Mouse (Mus musculus): ENCODE data around the gene Timm22. TPM values are rescaled to one million over a fixed set of nuclear protein-coding genes. Genes with fewer than 3 reads are reported as not detected.

Gene Timm22
- polyA plus RNA-seq, 1 experiment from 2014 or later = 96.2 TPM

- H3K9ac ChIP-seq (ENCODE audit: low read length) = peak overlapping the region; percentile 42; the same call in 1 of the 2 replicates
- H3K9me3 ChIP-seq (ENCODE audit: control insufficient read depth, low read length) = no peaks in the 10 kb centered on the region
- 69% methylated on average over 6 of the region's 6 CpGs for WGBS
- peaks cover 14% of the 10 kb centered on the region for H3K36me3 ChIP-seq (ENCODE audit: control insufficient read depth, insufficient read depth, low read length)
- peaks cover 48 to 68% of the 10 kb centered on the region in 2 experiments for H3K4me1 ChIP-seq (ENCODE audit: control insufficient read depth in 2 of 2, insufficient read depth in 2 of 2, low read length in 2 of 2)
- no peaks in the 10 kb centered on the region for H3K27me3 ChIP-seq (ENCODE audit: control insufficient read depth, insufficient read depth, low read length)
- no peak overlapping the region for H3K4me3 ChIP-seq (ENCODE audit: control insufficient read depth in 1 of 2, insufficient read depth in 1 of 2, low read depth in 1 of 2, low read length in 2 of 2)
- no peak for ATAC-seq (ENCODE audit: insufficient number of reproducible peaks, insufficient read depth, low FRiP score, low read depth)
- peak overlapping the region; percentile 72 to 86 for H3K27ac ChIP-seq (replicated peaks in 1 of 2; ENCODE audit: control insufficient read depth in 1 of 2, insufficient read depth in 1 of 2, low read depth in 2 of 2, low read length in 2 of 2)
- no peak overlapping the region for H3K4me2 ChIP-seq (ENCODE audit: low read length)
Observed at GRCm38 (mm10) chr11:76429966-76430631, 23.3 kb downstream of the Timm22 start.

DNA sequence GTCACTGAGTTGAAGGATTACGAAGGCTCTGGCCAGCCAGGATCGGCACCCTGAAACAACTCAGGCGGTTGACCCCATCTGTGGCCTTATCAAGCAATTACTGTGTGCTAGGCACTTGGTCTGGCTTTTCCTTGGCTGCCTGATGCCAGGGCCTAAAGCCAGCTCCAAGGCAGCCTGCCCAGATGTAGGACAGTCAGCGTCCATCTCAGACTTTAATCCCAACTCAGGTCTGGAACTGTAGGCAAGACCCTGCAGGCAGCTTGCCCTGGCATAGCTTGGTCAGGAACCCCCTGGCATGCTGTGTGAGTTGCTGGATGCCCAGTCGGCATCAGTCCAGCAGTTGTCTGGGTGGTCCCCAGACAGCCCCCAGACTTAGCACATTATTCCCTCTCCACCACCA, 29.3 kb downstream of the Timm22 start:
- no peaks in the 10 kb centered on the region for H3K27me3 ChIP-seq (ENCODE audit: control insufficient read depth, insufficient read depth, low read length)
- H3K4me3 ChIP-seq (ENCODE audit: control insufficient read depth in 1 of 2, insufficient read depth in 1 of 2, low read depth in 1 of 2, low read length in 2 of 2) = peak overlapping the region in 1 of 2 experiments; percentile 47; a peak in 1 of 4 replicates
- ATAC-seq (ENCODE audit: insufficient number of reproducible peaks, insufficient read depth, low FRiP score, low read depth) = no peak
- peak overlapping the region; percentile 76; the same call in 1 of the 2 replicates for H3K9ac ChIP-seq (ENCODE audit: low read length)
- WGBS = 71% methylated on average over 5 of the region's 5 CpGs
- peaks cover 18% of the 10 kb centered on the region for H3K36me3 ChIP-seq (ENCODE audit: control insufficient read depth, insufficient read depth, low read length)
- peaks cover 45 to 76% of the 10 kb centered on the region in 2 experiments for H3K4me1 ChIP-seq (ENCODE audit: control insufficient read depth in 2 of 2, insufficient read depth in 2 of 2, low read length in 2 of 2)
- no peaks in the 10 kb centered on the region for H3K9me3 ChIP-seq (ENCODE audit: control insufficient read depth, low read length)
- H3K4me2 ChIP-seq (ENCODE audit: low read length) = peak overlapping the region; percentile 78
- H3K27ac ChIP-seq (replicated peaks in 1 of 2; ENCODE audit: control insufficient read depth in 1 of 2, insufficient read depth in 1 of 2, low read depth in 2 of 2, low read length in 2 of 2) = no peak overlapping the region

- Histone ChIP-seq H3K9me3 (ENCODE audit: control insufficient read depth, low read length) (no peaks in the 10 kb centered on the region), H3K4me1 (ENCODE audit: control insufficient read depth in 2 of 2, insufficient read depth in 2 of 2, low read length in 2 of 2) (peaks cover 41 to 69% of the 10 kb centered on the region in 2 experiments), H3K36me3 (ENCODE audit: control insufficient read depth, insufficient read depth, low read length) (peaks cover 18% of the 10 kb centered on the region), H3K9ac (ENCODE audit: low read length) (peak overlapping the region; percentile 76), H3K27ac (replicated peaks in 1 of 2; ENCODE audit: control insufficient read depth in 1 of 2, insufficient read depth in 1 of 2, low read depth in 2 of 2, low read length in 2 of 2) (peak overlapping the region; percentile 81 to 88), H3K4me3 (ENCODE audit: control insufficient read depth in 1 of 2, insufficient read depth in 1 of 2, low read depth in 1 of 2, low read length in 2 of 2) (peak overlapping the region; percentile 46 to 47), H3K27me3 (ENCODE audit: control insufficient read depth, insufficient read depth, low read length) (no peaks in the 10 kb centered on the region), H3K4me2 (ENCODE audit: low read length) (peak overlapping the region; percentile 78)
- WGBS = 5% methylated on average over 28 of the region's 28 CpGs
- peak; percentile 83 for ATAC-seq (ENCODE audit: insufficient number of reproducible peaks, insufficient read depth, low FRiP score, low read depth)
Observed at GRCm38 (mm10) chr11:76436864-76437437, 30.2 kb downstream of the Timm22 start.

DNA sequence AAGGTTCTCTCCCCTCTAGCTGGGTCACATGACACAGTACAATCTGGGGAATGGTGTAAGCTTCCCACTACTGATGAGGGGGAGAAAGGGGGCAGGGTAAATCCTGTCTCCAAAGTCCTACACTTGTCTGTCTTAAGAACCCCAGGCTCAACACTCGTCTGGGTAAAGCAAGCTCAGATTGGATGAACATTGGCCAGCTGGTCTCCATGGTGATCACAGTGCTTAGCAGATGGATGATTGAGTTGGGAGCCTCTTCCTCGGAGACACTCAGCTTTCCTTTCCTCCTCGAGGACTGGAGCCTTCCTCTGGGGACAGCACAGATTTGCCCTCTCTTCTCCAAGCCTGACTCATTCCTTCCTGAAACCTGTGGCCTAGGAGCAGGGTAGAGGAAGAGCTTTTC, 32.9 kb downstream of the Timm22 start:
- no peak overlapping the region for H3K27ac ChIP-seq (replicated peaks in 1 of 2; ENCODE audit: control insufficient read depth in 1 of 2, insufficient read depth in 1 of 2, low read depth in 2 of 2, low read length in 2 of 2)
- no peaks in the 10 kb centered on the region for H3K9me3 ChIP-seq (ENCODE audit: control insufficient read depth, low read length)
- H3K4me3 ChIP-seq (ENCODE audit: control insufficient read depth in 1 of 2, insufficient read depth in 1 of 2, low read depth in 1 of 2, low read length in 2 of 2) = no peak overlapping the region
- no peak for ATAC-seq (ENCODE audit: insufficient number of reproducible peaks, insufficient read depth, low FRiP score, low read depth)
- H3K27me3 ChIP-seq (ENCODE audit: control insufficient read depth, insufficient read depth, low read length) = no peaks in the 10 kb centered on the region
- no peak overlapping the region for H3K9ac ChIP-seq (ENCODE audit: low read length)
- H3K4me1 ChIP-seq (ENCODE audit: control insufficient read depth in 2 of 2, insufficient read depth in 2 of 2, low read length in 2 of 2) = peaks cover 33 to 54% of the 10 kb centered on the region in 2 experiments
- H3K36me3 ChIP-seq (ENCODE audit: control insufficient read depth, insufficient read depth, low read length) = peaks cover 11% of the 10 kb centered on the region
- 42% methylated on average over 3 of the region's 3 CpGs for WGBS
- no peak overlapping the region for H3K4me2 ChIP-seq (ENCODE audit: low read length)

- ATAC-seq (ENCODE audit: insufficient number of reproducible peaks, insufficient read depth, low FRiP score, low read depth) = no peak
- Histone ChIP-seq H3K4me1 (ENCODE audit: control insufficient read depth in 2 of 2, insufficient read depth in 2 of 2, low read length in 2 of 2) (peaks cover 8 to 28% of the 10 kb centered on the region in 2 experiments; a peak in 3 of 4 replicates), H3K9me3 (ENCODE audit: control insufficient read depth, low read length) (no peaks in the 10 kb centered on the region), H3K27me3 (ENCODE audit: control insufficient read depth, insufficient read depth, low read length) (no peaks in the 10 kb centered on the region), H3K9ac (ENCODE audit: low read length) (no peak overlapping the region), H3K27ac (replicated peaks in 1 of 2; ENCODE audit: control insufficient read depth in 1 of 2, insufficient read depth in 1 of 2, low read depth in 2 of 2, low read length in 2 of 2) (no peak overlapping the region), H3K4me3 (ENCODE audit: control insufficient read depth in 1 of 2, insufficient read depth in 1 of 2, low read depth in 1 of 2, low read length in 2 of 2) (no peak overlapping the region), H3K36me3 (ENCODE audit: control insufficient read depth, insufficient read depth, low read length) (peaks cover 31% of the 10 kb centered on the region), H3K4me2 (ENCODE audit: low read length) (no peak overlapping the region)
- WGBS = 58% methylated on average over 8 of the region's 8 CpGs
Observed at GRCm38 (mm10) chr11:76445459-76445858, 38.7 kb downstream of the Timm22 start.

DNA sequence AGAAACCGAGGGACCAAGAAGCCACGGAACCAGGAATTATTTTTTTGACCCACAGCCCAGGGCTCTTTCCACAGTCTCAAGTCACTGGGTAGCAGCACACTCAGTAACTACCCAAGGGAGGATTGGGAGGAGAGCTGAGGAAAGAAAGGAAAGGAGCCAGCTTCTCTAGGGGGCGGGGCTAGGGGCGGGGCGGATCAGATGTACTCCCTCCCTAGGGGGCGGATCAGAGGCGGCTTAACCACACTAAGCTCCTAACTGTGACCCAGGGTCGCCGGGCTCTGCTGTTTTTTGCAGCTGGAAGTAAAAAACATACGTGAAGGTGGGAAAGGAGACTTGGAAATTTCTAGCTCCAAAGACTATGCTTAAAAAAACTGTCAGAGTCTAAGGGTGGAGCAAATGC, 39.5 kb downstream of the Timm22 start:
- no peaks in the 10 kb centered on the region for H3K27me3 ChIP-seq (ENCODE audit: control insufficient read depth, insufficient read depth, low read length)
- H3K9ac ChIP-seq (ENCODE audit: low read length) = no peak overlapping the region
- no peak overlapping the region for H3K4me2 ChIP-seq (ENCODE audit: low read length)
- ATAC-seq (ENCODE audit: insufficient number of reproducible peaks, insufficient read depth, low FRiP score, low read depth) = no peak
- H3K27ac ChIP-seq (replicated peaks in 1 of 2; ENCODE audit: control insufficient read depth in 1 of 2, insufficient read depth in 1 of 2, low read depth in 2 of 2, low read length in 2 of 2) = no peak overlapping the region
- 12% methylated on average over 10 of the region's 10 CpGs for WGBS
- peaks cover 37% of the 10 kb centered on the region for H3K36me3 ChIP-seq (ENCODE audit: control insufficient read depth, insufficient read depth, low read length)
- no peak overlapping the region for H3K4me3 ChIP-seq (ENCODE audit: control insufficient read depth in 1 of 2, insufficient read depth in 1 of 2, low read depth in 1 of 2, low read length in 2 of 2)
- H3K9me3 ChIP-seq (ENCODE audit: control insufficient read depth, low read length) = no peaks in the 10 kb centered on the region
- peaks cover 5 to 24% of the 10 kb centered on the region in 2 experiments; a peak in 3 of 4 replicates for H3K4me1 ChIP-seq (ENCODE audit: control insufficient read depth in 2 of 2, insufficient read depth in 2 of 2, low read length in 2 of 2)

- Histone ChIP-seq H3K4me3 (ENCODE audit: control insufficient read depth in 1 of 2, insufficient read depth in 1 of 2, low read depth in 1 of 2, low read length in 2 of 2) (no peak overlapping the region), H3K36me3 (ENCODE audit: control insufficient read depth, insufficient read depth, low read length) (peaks cover 61% of the 10 kb centered on the region), H3K4me2 (ENCODE audit: low read length) (no peak overlapping the region), H3K27me3 (ENCODE audit: control insufficient read depth, insufficient read depth, low read length) (no peaks in the 10 kb centered on the region), H3K9me3 (ENCODE audit: control insufficient read depth, low read length) (no peaks in the 10 kb centered on the region), H3K4me1 (ENCODE audit: control insufficient read depth in 2 of 2, insufficient read depth in 2 of 2, low read length in 2 of 2) (peaks cover 5 to 24% of the 10 kb centered on the region in 2 experiments; a peak in 3 of 4 replicates), H3K27ac (replicated peaks in 1 of 2; ENCODE audit: control insufficient read depth in 1 of 2, insufficient read depth in 1 of 2, low read depth in 2 of 2, low read length in 2 of 2) (peak overlapping the region; percentile 56 to 67), H3K9ac (ENCODE audit: low read length) (no peak overlapping the region)
- ATAC-seq (ENCODE audit: insufficient number of reproducible peaks, insufficient read depth, low FRiP score, low read depth) = 0 out of 2 replicates have a peak, but pooled peaks have one; percentile 15
- WGBS = 50% methylated on average over 15 of the region's 15 CpGs
Observed at GRCm38 (mm10) chr11:76449520-76450201, 42.9 kb downstream of the Timm22 start.
